Mouse (Mus musculus): Measurements from ENCODE around the gene Vmn2r20.
"Not testable (repeated sequence)": the region's sequence is repeated elsewhere in the genome, so short reads cannot be mapped to it uniquely, and the experiment has no call there.

The Vmn2r20 gene

DNA sequence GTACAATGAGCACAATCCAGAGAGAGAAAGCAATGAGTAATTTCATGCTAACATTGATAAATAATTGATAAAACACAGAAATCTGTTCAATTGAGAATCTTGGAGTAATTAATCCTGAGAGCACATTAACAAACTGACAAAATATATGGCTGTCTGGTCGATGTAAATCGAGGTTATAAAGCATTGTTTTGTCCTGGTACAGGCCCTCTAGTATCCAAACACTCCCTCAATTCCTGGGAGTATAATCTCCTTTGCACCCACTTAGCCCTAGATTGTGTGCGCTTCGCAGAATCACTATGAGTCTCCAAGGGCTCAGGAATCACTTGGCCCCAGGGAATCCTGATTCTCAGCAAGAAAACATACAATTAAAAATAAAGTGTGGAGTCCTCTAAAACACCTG lies at the start of gene Vmn2r20:
Gene Vmn2r20 (minus strand): TSS at position 101 of the 400 bp plus-strand sequence.
- not testable (repeated sequence) for DNase-seq (ENCODE audit: extremely low spot score, low spot score)

DNA sequence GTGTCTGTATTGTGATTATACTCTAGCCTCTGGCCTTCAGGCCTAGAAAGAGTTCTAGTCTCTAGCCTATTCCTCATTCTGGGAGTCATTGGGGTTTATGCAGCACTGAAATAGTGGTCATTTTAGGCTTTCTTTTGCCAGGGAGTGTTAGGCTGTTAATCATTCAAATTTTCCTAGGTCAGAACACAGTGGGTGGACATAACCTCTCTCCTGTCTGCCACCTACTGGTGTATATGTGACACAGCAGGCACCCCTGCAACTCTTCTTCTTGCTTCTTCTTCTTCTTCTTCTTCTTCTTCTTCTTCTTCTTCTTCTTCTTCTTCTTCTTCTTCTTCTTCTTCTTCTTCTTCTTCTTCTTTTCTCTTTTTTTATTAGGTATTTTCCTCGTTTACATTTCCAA lies 6.5 kb upstream of the Vmn2r20 start:
- not testable (repeated sequence) for DNase-seq (ENCODE audit: extremely low spot score, low spot score)

DNA sequence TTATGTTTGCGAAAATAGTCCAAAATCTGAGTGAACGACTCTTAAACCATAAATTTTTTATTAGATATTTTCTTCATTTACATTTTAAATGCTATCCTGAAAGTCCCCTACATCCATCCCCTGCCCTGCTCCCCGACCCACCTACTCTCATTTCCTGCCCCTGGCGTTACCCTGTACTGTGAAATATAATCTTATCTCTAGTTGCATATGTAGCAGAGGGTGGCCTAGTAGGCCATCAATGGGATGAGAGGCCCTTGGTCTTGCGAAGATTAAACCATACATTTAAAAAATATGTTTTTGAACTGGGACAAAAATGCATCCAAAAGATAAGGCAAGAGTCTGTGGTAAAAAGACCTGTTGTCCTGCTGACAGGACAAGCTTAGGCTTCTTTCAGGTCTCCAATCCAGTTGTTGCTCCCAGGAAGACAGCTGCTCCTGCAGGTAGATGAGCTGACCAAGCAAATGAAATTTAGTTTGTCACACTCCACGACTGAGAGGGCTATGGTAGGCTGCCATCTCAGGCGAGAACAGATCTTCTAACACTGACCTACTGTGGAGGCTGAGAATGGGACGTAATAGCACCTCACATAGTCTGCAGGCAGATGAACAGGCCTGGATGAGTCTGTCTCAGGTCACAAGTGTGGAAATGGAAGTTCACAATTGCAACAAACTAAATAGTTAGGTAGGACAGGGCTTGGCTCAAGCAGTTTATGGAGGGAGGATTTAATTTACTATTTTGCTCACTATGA lies 10.8 kb downstream of the Vmn2r20 start:
- not testable (repeated sequence) for DNase-seq (ENCODE audit: extremely low spot score, low spot score)

DNA sequence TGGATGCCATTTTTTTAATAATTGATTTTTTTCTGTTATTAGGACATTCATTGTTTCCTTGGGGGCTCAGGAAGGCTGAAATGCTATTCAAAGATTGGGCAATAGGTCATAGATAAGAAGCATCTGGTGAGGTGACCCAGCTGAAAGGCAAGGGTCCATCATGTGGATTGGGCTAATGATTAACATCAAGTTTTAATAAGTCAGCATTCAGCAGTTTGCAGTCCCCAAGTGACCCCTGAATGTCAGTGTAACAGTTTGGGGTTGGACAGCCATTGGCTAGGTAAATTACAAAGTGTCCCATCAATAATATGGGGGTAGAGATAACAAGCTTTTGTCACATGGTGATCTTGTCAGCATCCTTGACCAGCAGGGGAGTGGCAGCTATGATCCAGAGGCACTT lies 29.1 kb downstream of the Vmn2r20 start:
- DNase-seq (ENCODE audit: extremely low spot score, low spot score) = not testable (repeated sequence)

DNA sequence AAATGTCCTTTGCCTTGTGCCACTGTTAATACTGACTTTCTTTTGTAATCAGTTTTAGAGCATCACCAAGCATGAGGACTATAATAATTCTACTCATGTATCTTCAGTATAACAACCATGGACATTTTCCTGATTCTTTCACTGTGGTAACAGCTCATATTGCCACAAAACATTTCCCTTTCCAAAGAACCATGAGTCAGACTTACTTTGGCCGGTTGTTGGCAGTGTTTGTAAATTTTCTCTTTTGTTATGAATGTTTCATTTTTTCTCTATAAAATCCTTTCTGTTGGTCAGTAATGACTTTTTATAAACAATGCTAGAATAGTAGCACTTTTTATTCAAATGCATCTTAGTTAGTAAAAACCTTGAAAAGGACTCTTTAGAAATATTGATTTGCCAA lies 71.8 kb downstream of the Vmn2r20 start:
- no peak for DNase-seq (ENCODE audit: extremely low spot score, low spot score)

DNA sequence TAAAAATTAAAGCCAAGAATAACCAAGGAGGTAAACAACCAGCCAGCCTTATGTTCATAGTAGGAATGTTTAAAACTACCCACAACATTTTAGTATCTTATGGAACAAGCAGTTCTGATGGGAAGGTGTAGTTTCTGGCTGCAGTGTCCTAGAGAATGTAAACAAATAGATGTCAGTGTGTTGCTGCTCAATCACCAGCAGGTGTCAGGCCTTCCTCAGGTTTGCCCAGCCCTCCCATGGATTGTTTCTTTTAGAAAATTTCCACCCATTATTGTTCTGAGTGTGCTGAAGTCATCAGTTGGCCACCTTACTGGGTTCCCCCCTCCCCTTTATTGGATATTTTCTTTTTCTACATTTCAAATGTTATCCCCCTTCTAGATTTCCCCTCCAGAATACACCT lies 77.8 kb downstream of the Vmn2r20 start:
- no peak for DNase-seq (ENCODE audit: extremely low spot score, low spot score)

DNA sequence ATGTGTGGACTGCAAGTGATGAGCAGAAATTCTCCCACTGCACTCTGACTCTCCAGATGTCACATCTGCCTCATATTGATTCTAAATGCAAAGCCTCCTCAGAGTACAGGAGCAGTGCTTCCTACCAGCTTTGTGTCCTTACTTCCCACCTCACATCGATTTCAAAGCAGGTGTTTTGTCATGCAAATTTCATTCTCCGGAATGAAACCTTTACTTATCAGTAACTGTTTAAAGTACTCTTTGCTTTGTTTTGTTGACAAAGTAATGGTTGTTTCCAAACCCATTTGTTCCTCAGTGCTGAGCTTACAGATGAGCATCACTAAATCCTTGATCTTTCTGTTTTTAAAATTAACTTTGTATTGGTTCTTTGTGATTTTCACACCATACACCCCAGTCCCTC lies 85.4 kb downstream of the Vmn2r20 start:
- DNase-seq (ENCODE audit: extremely low spot score, low spot score) = no peak

All from neural tube, embryonic 10.5 days (tissue).